ENCODE assay signal across 19 mouse cellular contexts in the genomic region with DNA sequence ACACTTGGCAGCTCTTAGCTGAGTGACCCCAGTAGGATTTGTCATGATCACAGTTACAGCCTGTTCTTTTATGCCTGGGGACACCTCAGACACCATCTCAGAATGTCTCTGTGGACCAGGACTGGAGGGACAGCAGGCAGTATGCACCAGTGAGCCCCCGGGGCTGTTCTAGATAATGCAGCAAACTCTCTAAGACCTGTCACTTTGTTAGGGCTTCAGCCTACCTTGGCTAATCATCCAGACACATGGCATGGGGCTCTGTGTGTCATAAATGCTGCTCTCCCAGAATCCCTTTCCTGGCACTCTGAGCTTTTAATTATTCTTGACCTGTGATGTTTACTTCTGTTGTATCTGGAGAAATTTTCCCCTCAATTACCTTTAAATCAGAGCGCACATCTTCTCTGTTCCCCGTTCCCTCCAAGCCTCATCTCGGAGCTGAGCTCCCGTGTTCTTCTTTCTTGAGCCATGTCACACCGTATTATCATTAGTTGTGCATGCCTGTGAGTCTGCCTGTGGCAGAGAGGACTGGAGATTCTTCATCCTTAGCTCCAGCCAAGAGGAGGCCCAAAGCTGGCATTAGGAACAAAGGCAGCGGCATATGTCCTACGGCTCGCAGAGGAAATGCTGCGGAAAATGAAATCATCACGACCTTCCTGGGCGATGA.
DNase-seq lines count a peak whose midpoint lies in the region; TF ChIP-seq lines count a peak whose summit lies in the region.
"Had no signal": no experiment of that assay in that cellular context is flagged by ENCODE, and none has a peak within 500 bp of the region (broad histone marks: within the 10 kb centered on the region; RNA-seq: fewer than 3 reads in every experiment).

No protein-coding gene starts in this region.

- no peak for TF ChIP-seq CTCF in left cerebral cortex, adult 2 months (IDR thresholded peaks at IDR 0.05)

- peak; percentile 23 to 29 for DNase-seq in cerebellum, adult 18-20 months
- no peak for DNase-seq in cerebellum, adult 9-10 months
- DNase-seq in left cerebral cortex, postnatal 4 days = peak; percentile 71
- no peak for DNase-seq in left cerebral cortex, adult 2 months (ENCODE audit: extremely low spot score in 1 of 2, low spot score in 2 of 2)
- peak; percentile 52 to 53 for DNase-seq in cerebellum, postnatal 25 days
- DNase-seq in retina, postnatal 7 days (ENCODE audit: low read depth, low spot score) = peak; percentile 30
- DNase-seq in thymus, adult 18-20 months = no peak
- DNase-seq: adrenal gland, postnatal 14 days; kidney, adult 18-20 months; layer of hippocampus, postnatal 36 days; thymus, postnatal 25 days had no signal

- no peak overlapping the region for H3K27ac ChIP-seq in left cerebral cortex, adult 2 months
- H3K27ac ChIP-seq: embryonic facial prominence, embryonic 13.5 days; forebrain, embryonic 15.5 days; heart, embryonic 10.5 days; kidney, postnatal 0 days; limb, embryonic 15.5 days; liver, embryonic 15.5 days; macrophage; midbrain, embryonic 12.5 days had no signal

- H3K4me3 ChIP-seq in left cerebral cortex, adult 2 months = no peak overlapping the region
- H3K4me3 ChIP-seq: embryonic facial prominence, embryonic 13.5 days; forebrain, embryonic 15.5 days; heart, embryonic 10.5 days; limb, embryonic 15.5 days; liver, embryonic 15.5 days; midbrain, embryonic 12.5 days had no signal

- intact Hi-C loops in left cerebral cortex, postnatal 4 days (cut with DNase I) = no loop called here
- intact Hi-C loops in left cerebral cortex, adult 2 months (cut with DNase I) = no loop called here

Comparison
In these comparisons a context has a peak if more than half of its experiments do, and no peak if none do; other contexts are left out.
1. DNase-seq: peak in cerebellum, adult 18-20 months (2 of 2), left cerebral cortex, postnatal 4 days (single experiment), cerebellum, postnatal 25 days (2 of 2) and retina, postnatal 7 days (single experiment); none in cerebellum, adult 9-10 months (single experiment), left cerebral cortex, adult 2 months (0 of 2) and thymus, adult 18-20 months (0 of 2).